Mouse (Mus musculus) heart, embryonic 15.5 days (tissue): Measurements from ENCODE around the gene Arhgap18. TPM values are rescaled to one million over a fixed set of nuclear protein-coding genes. Genes with fewer than 3 reads are reported as not detected.

Source experiments
- ATAC-seq: fragments of 200-750 bp; cut with Nextera tagmentation; replicated peaks from 2 replicates; pipeline ENCODE4 v1.8.0; 2017; ENCODE audit warnings: low read depth, moderate TSS enrichment; ENCODE audit not compliant: insufficient number of reproducible peaks, insufficient read depth, low FRiP score
- H3K27ac ChIP-seq: fragments of 300-500 bp; sonication (generic); 2 replicates; pipeline ENCODE4 v1.5.1; 2015; ENCODE audit warnings: mild to moderate bottlenecking, inconsistent platforms
- H3K27me3 ChIP-seq: fragments of 300-500 bp; sonication (generic); 2 replicates; pipeline ENCODE4 v1.6.1; 2015; ENCODE audit warnings: inconsistent platforms
- H3K36me3 ChIP-seq: fragments of 300-500 bp; sonication (generic); 2 replicates; pipeline ENCODE4 v1.6.1; 2015; ENCODE audit warnings: mild to moderate bottlenecking, inconsistent platforms
- H3K4me1 ChIP-seq: fragments of 300-500 bp; sonication (generic); replicated peaks from 2 replicates; pipeline ENCODE4 v1.6.1; 2015; ENCODE audit warnings: inconsistent platforms
- H3K4me2 ChIP-seq: fragments of 300-500 bp; sonication (generic); 2 replicates; pipeline ENCODE4 v1.6.1; 2015; ENCODE audit warnings: inconsistent platforms, mild to moderate bottlenecking, moderate library complexity
- H3K4me3 ChIP-seq: fragments of 300-500 bp; sonication (generic); 2 replicates; pipeline ENCODE4 v1.5.1; 2015; ENCODE audit warnings: mild to moderate bottlenecking, inconsistent platforms
- H3K9ac ChIP-seq: fragments of 300-500 bp; sonication (generic); 2 replicates; pipeline ENCODE4 v1.6.1; 2015; ENCODE audit warnings: mild to moderate bottlenecking, inconsistent platforms
- H3K9me3 ChIP-seq: fragments of 300-500 bp; sonication (generic); replicated peaks from 2 replicates; pipeline ENCODE4 v1.6.1; 2016; ENCODE audit warnings: inconsistent platforms
- WGBS: fragments of 180-500 bp; shearing (Covaris S2); methylation state at CpG from one replicate; pipeline ENCODE4 v1.1.7; 2015; ENCODE audit warnings: mixed read lengths; 5-methylcytosine and 5-hydroxymethylcytosine counted together
- polyA plus RNA-seq: library from polyadenylated mRNA; unstranded; fragments of >200 nt; fragmentation: Nextera tagmentation; extraction: Ambion mirVana; gene quantifications from 2 replicates; pipeline ENCODE4 v1.2.1, GENCODE M21; 2015

Gene Arhgap18
- polyA plus RNA-seq, 1 experiment from 2014 or later: 44.7 TPM

- peaks cover 3% of the 10 kb centered on the region for H3K4me1 ChIP-seq
- ATAC-seq: no peak
- H3K9ac ChIP-seq: no peak overlapping the region
- H3K27me3 ChIP-seq: no peaks in the 10 kb centered on the region
- H3K36me3 ChIP-seq: peaks cover 21% of the 10 kb centered on the region; the same call in 1 of the 2 replicates
- H3K9me3 ChIP-seq: no peaks in the 10 kb centered on the region
- 86% methylated on average over 11 of the region's 11 CpGs for WGBS
- H3K27ac ChIP-seq: no peak overlapping the region
- H3K4me3 ChIP-seq: no peak overlapping the region
- H3K4me2 ChIP-seq: no peak overlapping the region
Measured at GRCm38 (mm10) chr10:26877309-26877708, 124.1 kb downstream of the Arhgap18 start.

- Histone ChIP-seq H3K9me3 (no peaks in the 10 kb centered on the region), H3K4me1 (peaks cover 5% of the 10 kb centered on the region), H3K9ac (no peak overlapping the region), H3K27ac (peak overlapping the region; percentile 57), H3K4me2 (0 out of 2 replicates have a peak overlapping the region, but pooled peaks have one; percentile 25), H3K4me3 (no peak overlapping the region), H3K36me3 (peaks cover 12% of the 10 kb centered on the region; the same call in 1 of the 2 replicates), H3K27me3 (no peaks in the 10 kb centered on the region)
- peak; percentile 60 for ATAC-seq
- WGBS: 39% methylated on average over 9 of the region's 9 CpGs
Measured at GRCm38 (mm10) chr10:26878924-26879600, 125.8 kb downstream of the Arhgap18 start.

GRCm38 (mm10) chr10:26884949-26885348, 131.7 kb downstream of the Arhgap18 start:
- H3K4me2 ChIP-seq: no peak overlapping the region

GRCm38 (mm10) chr10:26889226-26889625, 136.0 kb downstream of the Arhgap18 start:
- peaks cover 4% of the 10 kb centered on the region; the same call in 1 of the 2 replicates for H3K36me3 ChIP-seq
- H3K27ac ChIP-seq: no peak overlapping the region
- no peaks in the 10 kb centered on the region for H3K27me3 ChIP-seq
- H3K4me2 ChIP-seq: no peak overlapping the region
- H3K9ac ChIP-seq: no peak overlapping the region
- H3K4me3 ChIP-seq: no peak overlapping the region
- 55% methylated on average over 6 of the region's 6 CpGs for WGBS
- no peak for ATAC-seq
- no peaks in the 10 kb centered on the region for H3K9me3 ChIP-seq
- H3K4me1 ChIP-seq: no peaks in the 10 kb centered on the region

More at GRCm38 (mm10) chr10:26884949-26885348, 131.7 kb downstream of the Arhgap18 start:
- Histone ChIP-seq H3K9ac (no peak overlapping the region), H3K9me3 (no peaks in the 10 kb centered on the region), H3K36me3 (peaks cover 9% of the 10 kb centered on the region; the same call in 1 of the 2 replicates), H3K27ac (no peak overlapping the region), H3K4me3 (no peak overlapping the region), H3K4me1 (0 out of 2 replicates have a peak, but pooled peaks cover 2% of the 10 kb centered on the region), H3K27me3 (no peaks in the 10 kb centered on the region)
- ATAC-seq: no peak
- 87% methylated on average over 8 of the region's 8 CpGs for WGBS

GRCm38 (mm10) chr10:26889754-26890153, 136.5 kb downstream of the Arhgap18 start:
- ATAC-seq: no peak
- no peak overlapping the region for H3K4me3 ChIP-seq
- 83% methylated on average over 2 of the region's 2 CpGs for WGBS
- no peak overlapping the region for H3K27ac ChIP-seq
- no peak overlapping the region for H3K9ac ChIP-seq
- H3K4me1 ChIP-seq: no peaks in the 10 kb centered on the region
- no peak overlapping the region for H3K4me2 ChIP-seq
- H3K9me3 ChIP-seq: no peaks in the 10 kb centered on the region
- no peaks in the 10 kb centered on the region for H3K27me3 ChIP-seq
- H3K36me3 ChIP-seq: peaks cover 4% of the 10 kb centered on the region; the same call in 1 of the 2 replicates

GRCm38 (mm10) chr10:26890269-26890955, 137.2 kb downstream of the Arhgap18 start:
- no peak for ATAC-seq
- no peaks in the 10 kb centered on the region for H3K4me1 ChIP-seq
- no peak overlapping the region for H3K4me3 ChIP-seq
- no peak overlapping the region for H3K9ac ChIP-seq
- no peak overlapping the region for H3K27ac ChIP-seq
- H3K36me3 ChIP-seq: peaks cover 4% of the 10 kb centered on the region; the same call in 1 of the 2 replicates
- no peaks in the 10 kb centered on the region for H3K27me3 ChIP-seq
- H3K4me2 ChIP-seq: no peak overlapping the region
- 9% methylated on average over 4 of the region's 4 CpGs for WGBS
- no peaks in the 10 kb centered on the region for H3K9me3 ChIP-seq

GRCm38 (mm10) chr10:26893091-26893490, 139.9 kb downstream of the Arhgap18 start:
- H3K4me3 ChIP-seq: no peak overlapping the region
- 74% methylated on average over 1 of the region's 1 CpGs for WGBS
- ATAC-seq: no peak
- no peaks in the 10 kb centered on the region for H3K9me3 ChIP-seq
- no peaks in the 10 kb centered on the region for H3K27me3 ChIP-seq
- no peaks in the 10 kb centered on the region for H3K36me3 ChIP-seq
- no peaks in the 10 kb centered on the region for H3K4me1 ChIP-seq
- no peak overlapping the region for H3K4me2 ChIP-seq
- H3K27ac ChIP-seq: no peak overlapping the region
- H3K9ac ChIP-seq: no peak overlapping the region

GRCm38 (mm10) chr10:26895726-26896125, 142.5 kb downstream of the Arhgap18 start:
- WGBS: 77% methylated on average over 6 of the region's 6 CpGs
- Histone ChIP-seq H3K4me3 (no peak overlapping the region), H3K9me3 (no peaks in the 10 kb centered on the region), H3K4me1 (no peaks in the 10 kb centered on the region), H3K27me3 (no peaks in the 10 kb centered on the region), H3K9ac (no peak overlapping the region), H3K36me3 (no peaks in the 10 kb centered on the region), H3K4me2 (no peak overlapping the region), H3K27ac (no peak overlapping the region)
- no peak for ATAC-seq

- no peak overlapping the region for H3K27ac ChIP-seq
- 71% methylated on average over 1 of the region's 1 CpGs for WGBS
- H3K9ac ChIP-seq: no peak overlapping the region
- no peaks in the 10 kb centered on the region for H3K9me3 ChIP-seq
- no peak overlapping the region for H3K4me3 ChIP-seq
- H3K4me1 ChIP-seq: no peaks in the 10 kb centered on the region
- H3K4me2 ChIP-seq: no peak overlapping the region
- H3K27me3 ChIP-seq: no peaks in the 10 kb centered on the region
- H3K36me3 ChIP-seq: 0 out of 2 replicates have a peak, but pooled peaks cover 3% of the 10 kb centered on the region
- ATAC-seq: no peak
Measured at GRCm38 (mm10) chr10:26900426-26900825, 147.2 kb downstream of the Arhgap18 start.

GRCm38 (mm10) chr10:26903781-26904180, 150.6 kb downstream of the Arhgap18 start:
- H3K9me3 ChIP-seq: no peaks in the 10 kb centered on the region
- no peak overlapping the region for H3K4me2 ChIP-seq
- no peaks in the 10 kb centered on the region for H3K27me3 ChIP-seq
- H3K36me3 ChIP-seq: peaks cover 11% of the 10 kb centered on the region; the same call in 1 of the 2 replicates
- 81% methylated on average over 1 of the region's 1 CpGs for WGBS
- no peak overlapping the region for H3K9ac ChIP-seq
- H3K4me1 ChIP-seq: no peaks in the 10 kb centered on the region
- H3K27ac ChIP-seq: no peak overlapping the region
- no peak overlapping the region for H3K4me3 ChIP-seq
- ATAC-seq: no peak

- no peak for ATAC-seq
- Histone ChIP-seq H3K4me3 (no peak overlapping the region), H3K27ac (no peak overlapping the region), H3K4me2 (no peak overlapping the region), H3K9me3 (no peaks in the 10 kb centered on the region), H3K36me3 (peaks cover 17% of the 10 kb centered on the region; the same call in 1 of the 2 replicates), H3K4me1 (no peaks in the 10 kb centered on the region), H3K27me3 (no peaks in the 10 kb centered on the region), H3K9ac (no peak overlapping the region)
- 74% methylated on average over 3 of the region's 3 CpGs for WGBS
Measured at GRCm38 (mm10) chr10:26911176-26911575, 158.0 kb downstream of the Arhgap18 start.
